Mouse (Mus musculus) cerebellum, adult 8-10 months (tissue): ENCODE measurements around the gene Clcn6.

Experiments used
- DNase-seq: peaks from one replicate; pipeline ENCODE4 v3.0.0; 2022

Gene Clcn6

GRCm38 (mm10) chr4:147985205-147986132, 53.2 kb downstream of the Clcn6 start, which contains the start of gene Nppb:
Gene Nppb, plus strand, starts transcription at chr4:147985788.
- no peak for DNase-seq

GRCm38 (mm10) chr4:147979441-147979860, 59.2 kb downstream of the Clcn6 start:
- no peak for DNase-seq

GRCm38 (mm10) chr4:147978391-147978790, 60.2 kb downstream of the Clcn6 start:
- no peak for DNase-seq

GRCm38 (mm10) chr4:147977726-147978125, 60.9 kb downstream of the Clcn6 start:
- no peak for DNase-seq

- DNase-seq: no peak
Measured at GRCm38 (mm10) chr4:147976237-147976636, 62.4 kb downstream of the Clcn6 start.

- DNase-seq: no peak
Measured at GRCm38 (mm10) chr4:147969337-147969736, 69.3 kb downstream of the Clcn6 start.

- DNase-seq: no peak
Measured at GRCm38 (mm10) chr4:147968816-147969215, 69.8 kb downstream of the Clcn6 start.

GRCm38 (mm10) chr4:147965712-147966111, 72.9 kb downstream of the Clcn6 start:
- DNase-seq: no peak

GRCm38 (mm10) chr4:147963623-147964022, 75.0 kb downstream of the Clcn6 start:
- DNase-seq: no peak

- no peak for DNase-seq
Measured at GRCm38 (mm10) chr4:147962781-147963180, 75.8 kb downstream of the Clcn6 start.

- no peak for DNase-seq
Measured at GRCm38 (mm10) chr4:147959881-147960831, 78.5 kb downstream of the Clcn6 start.

- no peak for DNase-seq
Measured at GRCm38 (mm10) chr4:147957141-147957540, 81.5 kb downstream of the Clcn6 start.
